Mouse (Mus musculus): ENCODE measurements around the gene Arl15.

The Arl15 gene

DNA sequence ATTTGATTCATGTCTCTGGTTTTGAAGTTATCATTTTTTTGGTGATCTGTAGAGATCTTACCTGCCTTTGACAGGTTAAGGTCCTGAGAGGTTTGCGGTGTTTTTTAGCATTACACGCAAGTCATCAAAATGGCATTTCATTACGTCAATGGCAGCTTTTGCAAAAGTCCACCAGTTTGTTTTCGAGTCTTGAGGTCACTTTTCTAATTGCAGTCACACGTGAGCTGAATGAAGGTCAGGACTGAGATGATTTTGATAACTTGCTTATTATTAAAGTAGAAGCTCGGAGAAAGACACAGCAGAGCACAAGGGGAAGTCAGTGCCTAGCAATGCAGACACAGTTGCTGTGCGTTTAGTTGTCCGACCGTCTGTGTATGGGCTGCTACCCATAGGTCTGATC, 8.3 kb downstream of the Arl15 start:
- no peak for DNase-seq

DNA sequence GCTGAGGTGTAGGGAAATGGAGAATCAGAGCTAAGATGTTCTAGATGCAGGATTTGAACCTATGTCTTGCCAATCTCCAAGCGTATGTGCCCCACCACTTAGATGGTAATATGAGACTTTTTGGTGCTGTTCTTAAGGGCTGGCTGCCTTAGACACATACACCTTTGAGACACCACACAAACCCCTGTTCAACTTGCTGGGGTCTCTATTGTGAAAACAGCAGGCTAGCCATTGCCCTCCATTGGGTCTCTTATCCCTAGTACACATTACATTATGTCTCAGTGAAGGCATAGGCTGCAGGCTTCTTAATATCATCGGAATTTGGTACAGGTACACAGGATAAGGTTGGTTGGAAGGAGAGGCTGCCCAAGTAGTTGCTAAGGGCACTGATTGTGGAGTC, 16.8 kb downstream of the Arl15 start:
- DNase-seq: no peak

DNA sequence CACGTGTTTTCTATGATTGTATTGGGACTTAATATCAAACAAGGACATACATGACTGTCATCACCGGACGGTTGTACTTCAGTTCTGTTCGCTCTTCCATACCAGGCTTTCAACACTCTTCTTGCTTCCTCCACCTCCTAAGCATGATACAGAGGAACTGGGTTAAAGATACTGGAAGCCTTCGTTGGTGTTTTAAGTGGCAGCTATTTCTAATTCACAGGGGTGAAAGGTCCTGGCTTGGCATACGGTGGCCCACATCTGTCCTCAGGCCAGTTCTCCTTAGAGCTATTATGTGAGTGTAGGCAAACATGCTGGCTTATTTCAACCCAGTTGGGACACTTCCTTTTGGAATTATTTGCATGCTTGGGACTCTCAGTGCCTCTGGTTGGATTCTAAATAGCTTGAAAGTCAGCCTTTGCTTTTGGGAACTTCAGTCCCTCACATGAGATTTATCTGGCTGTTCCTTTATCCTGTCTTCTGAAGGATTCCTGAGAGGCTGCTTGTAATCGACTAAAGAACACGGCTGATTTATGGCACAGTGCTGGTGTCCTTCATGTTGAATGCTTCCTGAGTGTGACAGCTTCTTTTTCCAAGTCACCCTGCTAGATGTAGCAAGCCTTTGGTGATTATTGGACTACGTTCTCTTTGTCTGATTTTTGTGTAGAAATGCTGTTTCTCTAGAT, 17.7 kb downstream of the Arl15 start:
- no peak for DNase-seq

DNA sequence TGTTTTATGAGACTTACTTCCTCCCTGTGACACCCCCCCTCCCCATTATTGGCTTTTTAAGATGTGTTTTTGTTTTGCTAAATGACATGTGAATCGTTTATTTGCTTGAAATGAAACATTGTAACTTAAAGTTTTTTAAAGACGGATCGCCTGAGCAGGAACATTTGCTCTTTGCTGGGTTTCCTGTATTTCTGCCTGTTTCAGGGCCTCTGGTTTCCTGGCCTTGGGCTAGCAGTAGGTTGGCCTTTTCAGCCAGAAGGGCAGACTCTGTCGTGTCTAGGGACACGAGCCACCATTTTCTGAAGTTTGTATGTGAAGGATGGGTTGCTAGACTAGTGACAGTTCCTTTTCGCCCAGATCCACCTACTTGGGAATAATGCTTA, 18.3 kb downstream of the Arl15 start:
- no peak for DNase-seq

DNA sequence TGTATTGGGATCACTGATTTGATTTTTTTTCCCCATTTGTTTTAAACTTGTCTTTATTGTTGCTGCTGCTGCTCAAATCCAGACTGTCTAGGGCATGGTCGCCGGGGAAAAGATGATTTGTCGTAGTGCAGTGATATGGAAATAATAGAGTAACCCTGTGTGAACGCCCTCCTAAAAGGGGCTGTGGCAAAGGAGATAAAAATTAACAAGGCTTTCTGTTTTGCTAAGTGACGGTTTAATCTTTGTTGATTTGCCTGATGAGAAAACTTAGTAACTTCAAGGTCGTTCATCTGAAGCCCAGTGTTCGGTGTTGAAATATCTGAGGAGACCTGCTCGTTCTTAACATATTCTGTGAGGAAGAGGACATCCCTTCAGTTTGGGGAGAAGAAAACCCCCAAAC, 19.8 kb downstream of the Arl15 start:
- DNase-seq: no peak

DNA sequence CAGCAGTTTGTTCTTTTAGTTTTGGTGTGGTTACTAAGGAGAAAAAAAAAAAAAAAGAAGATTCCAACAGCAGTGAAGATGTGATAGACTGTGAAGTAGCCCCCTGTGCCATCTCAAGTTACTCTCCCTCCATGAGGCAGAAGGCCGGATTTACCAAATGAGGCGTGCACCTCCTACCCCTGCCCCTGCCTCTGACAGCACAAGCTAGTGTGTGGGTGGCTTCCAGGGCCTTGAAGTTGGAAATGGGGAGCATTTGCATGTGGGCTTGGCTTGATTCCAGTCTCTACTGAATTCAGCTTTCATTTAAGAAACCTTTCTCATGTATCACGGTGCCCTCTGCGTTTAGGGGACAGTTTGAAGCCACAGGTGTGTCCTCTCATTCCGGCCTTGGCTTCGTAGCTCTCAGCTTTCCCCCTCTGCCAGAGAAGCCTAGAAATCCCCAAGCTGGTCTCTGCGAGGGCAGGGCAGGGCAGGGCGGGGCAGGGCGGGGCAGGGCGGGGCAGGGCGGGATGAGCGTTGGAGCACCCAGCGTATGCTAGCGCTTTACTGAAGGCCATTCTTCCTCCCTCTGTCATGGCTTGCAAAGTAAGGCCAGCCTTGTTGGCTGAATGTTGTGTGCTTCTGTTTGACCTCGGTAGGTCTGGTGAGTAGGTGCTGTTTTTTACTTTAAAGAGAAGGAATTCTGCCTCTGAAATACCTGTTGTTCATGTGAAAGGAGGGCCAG, 21.6 kb downstream of the Arl15 start:
- DNase-seq: no peak

DNA sequence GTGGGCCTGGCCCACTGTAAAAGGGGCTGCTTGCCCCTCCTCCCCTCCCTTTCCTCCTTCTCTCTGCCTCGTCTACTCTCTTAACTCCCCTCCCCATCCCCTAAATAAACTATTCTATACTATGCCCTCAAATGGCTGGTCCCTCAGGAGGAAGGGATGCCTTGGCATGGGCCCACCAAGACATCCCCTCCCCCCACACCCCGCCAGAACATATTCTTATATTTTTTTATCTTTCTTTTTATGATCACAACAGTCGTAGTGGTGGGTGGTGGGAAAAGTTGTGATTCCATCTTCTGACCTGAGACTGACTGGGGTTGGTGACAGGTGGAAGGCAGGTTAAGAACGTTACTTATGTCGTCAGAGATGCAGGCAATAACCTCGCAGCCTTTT, 22.1 kb downstream of the Arl15 start:
- DNase-seq: no peak

DNA sequence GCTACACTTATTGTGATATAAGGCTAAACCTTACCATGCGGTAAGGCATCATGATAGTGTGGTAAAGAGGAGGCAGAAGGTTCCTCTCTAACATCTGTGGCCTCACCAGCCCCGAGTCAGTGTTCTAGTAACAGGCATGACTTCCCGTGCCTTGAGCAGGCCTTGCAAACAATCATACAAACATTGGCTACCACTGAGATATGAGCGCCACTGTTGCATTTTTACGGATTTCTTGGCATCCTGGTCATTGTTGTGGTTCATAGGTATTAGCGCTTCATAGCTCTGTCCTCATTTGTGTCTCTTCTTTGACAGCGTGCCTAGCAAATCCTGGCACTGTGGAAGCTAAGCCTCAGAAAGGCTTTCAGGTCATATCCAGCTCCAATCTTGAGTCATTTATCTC, 24.7 kb downstream of the Arl15 start:
- DNase-seq: no peak

DNA sequence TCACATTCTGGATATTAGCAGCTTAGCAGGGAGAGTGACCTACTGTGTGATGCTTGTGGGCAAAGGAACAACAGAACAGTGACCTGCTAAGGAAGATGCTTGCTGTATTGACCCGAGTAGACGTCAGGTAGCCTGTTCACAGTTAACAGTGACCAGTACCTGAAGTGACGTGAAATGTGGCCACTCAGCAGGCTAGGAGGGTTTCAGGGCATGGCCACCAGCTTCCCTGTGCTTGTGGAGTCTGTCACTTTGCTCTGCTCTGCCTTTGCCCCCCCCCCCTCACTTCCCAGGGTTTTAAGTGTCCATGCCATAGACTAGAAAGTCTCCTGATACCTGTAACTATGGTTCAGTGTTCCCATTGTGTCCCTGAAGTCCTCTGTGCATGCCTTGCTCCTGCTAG, 25.9 kb downstream of the Arl15 start:
- DNase-seq: no peak

DNA sequence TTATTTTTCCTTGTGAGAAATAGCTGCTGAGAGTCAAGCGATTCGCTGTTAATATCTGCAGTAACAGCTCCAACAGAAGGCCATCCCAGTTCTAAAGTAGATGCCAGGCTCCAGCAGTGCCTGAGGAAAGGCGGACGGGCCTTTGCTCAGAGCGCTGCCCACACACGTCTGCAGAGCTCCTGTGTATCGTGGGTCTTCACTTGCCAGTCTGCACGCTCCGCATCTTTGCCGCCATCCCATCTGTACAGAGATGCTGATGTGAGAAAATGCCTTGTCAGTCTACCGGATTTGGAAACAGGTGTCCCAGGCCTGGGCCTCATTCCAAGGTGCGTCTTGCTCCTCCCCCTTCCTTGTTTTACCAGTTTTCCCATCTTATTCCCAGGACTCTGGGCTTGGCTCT, 27.6 kb downstream of the Arl15 start:
- no peak for DNase-seq

DNA sequence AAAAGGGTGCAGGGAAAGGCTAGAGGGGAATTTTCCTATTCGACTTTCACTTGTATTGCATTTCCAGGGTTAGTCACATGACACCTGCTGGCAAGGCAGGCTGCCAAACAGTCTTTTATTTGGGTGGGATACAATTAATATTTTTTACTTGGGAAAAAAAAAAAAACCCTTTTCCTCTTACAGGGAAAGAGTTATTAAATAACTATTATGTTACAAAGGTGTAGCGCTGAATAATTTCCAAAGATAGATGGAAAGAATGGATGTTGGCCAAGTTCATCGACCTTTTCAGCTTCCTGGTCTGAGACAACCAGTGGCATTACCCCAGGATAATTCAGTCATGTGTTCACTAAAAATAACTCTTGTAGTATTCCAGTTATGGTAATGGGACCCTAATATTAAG, 29.7 kb downstream of the Arl15 start:
- DNase-seq: no peak

DNA sequence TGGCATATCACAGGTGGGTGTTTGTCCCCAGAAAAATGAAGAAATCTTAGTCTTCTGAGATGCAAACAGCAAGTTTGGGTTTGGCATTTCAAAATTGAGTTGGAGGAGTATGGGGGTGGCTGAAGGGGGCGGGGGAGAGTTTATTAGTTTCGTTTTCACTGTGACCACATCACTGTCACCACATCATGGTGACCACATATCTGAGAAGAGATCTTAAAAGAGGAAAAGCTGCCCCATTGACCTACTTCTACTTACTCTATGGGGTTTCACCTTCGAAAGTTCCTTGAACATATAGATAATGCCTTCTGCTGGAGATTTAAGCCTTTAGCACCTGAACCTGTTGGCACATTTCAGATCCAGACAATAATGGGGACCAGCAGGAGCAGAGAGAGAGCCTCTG, 34.3 kb downstream of the Arl15 start:
- DNase-seq: no peak

DNA sequence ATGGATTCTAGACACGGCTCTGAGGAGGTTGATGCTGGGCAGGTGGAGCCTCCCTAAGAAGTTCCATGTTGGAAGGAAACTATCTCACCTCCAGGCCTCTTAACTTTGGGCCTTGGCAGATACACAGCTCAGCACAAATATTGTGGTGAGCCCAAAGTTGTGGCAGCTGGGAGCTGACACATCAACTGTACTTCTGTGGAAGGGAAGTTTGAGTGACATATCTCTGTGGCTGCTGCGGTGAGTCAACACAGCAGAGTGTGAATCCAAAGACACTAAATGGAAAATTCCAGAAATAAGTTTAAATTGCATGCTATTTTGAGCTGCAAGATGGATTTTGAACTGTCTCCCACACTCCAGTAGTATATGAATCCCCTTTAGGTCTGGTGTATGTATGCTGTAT, 34.8 kb downstream of the Arl15 start:
- no peak for DNase-seq

DNA sequence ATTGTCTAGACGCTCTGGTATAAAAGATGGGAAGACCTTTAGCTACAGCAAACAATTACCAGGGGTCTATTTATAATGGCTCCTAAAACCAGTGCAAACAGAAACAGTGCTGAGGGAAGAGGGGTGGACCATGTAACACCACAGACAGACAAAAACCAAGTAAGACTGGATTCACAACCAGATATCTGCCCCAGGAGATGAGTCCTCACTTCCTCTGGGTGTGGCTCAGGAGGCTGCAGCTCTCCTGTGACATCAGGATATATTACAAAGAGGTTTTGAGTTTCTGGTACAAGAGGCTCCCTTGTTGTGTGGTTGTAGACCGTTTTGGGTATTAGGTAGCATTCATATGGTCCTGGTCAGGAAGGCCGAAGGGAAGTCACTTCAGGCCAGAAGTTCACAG, 36.5 kb downstream of the Arl15 start:
- DNase-seq: no peak

DNA sequence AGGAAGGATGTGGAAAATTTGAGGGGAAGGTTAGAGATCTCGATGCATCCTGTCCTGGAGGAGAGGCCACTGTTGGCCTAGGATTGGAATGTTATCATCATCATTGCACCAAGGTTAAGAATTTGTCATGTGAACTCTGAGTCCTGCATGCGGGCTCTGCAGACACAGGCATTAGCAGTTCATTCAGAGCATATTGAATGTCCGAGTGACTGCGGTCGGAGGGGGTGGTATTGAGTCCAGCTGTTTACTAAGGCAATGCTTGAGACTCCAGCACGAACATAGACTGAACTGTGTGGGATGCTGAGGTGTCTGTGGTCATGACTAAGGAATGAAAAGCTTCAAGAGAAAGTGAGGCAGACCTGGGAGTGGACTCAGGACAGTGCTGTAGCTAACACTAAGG, 38.6 kb downstream of the Arl15 start:
- no peak for DNase-seq

DNA sequence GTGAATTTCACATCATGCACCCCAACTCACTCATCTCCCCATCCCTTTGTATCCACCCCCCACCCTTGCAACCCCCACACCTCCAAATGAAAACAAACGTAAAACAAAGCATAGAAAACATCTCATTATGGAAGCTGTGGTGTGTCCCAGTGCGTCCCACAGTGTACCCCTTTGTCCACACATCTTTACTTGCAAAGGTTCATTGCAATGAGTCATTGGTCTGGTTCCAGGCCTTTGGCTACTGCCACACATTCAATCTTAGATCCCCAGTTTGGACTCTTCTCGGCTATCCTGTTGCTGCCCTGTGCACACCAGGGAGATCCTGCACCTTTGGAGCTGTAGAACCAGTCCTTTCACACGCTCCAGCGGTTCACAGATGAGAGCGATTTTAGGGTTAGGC, 41.6 kb downstream of the Arl15 start:
- no peak for DNase-seq

DNA sequence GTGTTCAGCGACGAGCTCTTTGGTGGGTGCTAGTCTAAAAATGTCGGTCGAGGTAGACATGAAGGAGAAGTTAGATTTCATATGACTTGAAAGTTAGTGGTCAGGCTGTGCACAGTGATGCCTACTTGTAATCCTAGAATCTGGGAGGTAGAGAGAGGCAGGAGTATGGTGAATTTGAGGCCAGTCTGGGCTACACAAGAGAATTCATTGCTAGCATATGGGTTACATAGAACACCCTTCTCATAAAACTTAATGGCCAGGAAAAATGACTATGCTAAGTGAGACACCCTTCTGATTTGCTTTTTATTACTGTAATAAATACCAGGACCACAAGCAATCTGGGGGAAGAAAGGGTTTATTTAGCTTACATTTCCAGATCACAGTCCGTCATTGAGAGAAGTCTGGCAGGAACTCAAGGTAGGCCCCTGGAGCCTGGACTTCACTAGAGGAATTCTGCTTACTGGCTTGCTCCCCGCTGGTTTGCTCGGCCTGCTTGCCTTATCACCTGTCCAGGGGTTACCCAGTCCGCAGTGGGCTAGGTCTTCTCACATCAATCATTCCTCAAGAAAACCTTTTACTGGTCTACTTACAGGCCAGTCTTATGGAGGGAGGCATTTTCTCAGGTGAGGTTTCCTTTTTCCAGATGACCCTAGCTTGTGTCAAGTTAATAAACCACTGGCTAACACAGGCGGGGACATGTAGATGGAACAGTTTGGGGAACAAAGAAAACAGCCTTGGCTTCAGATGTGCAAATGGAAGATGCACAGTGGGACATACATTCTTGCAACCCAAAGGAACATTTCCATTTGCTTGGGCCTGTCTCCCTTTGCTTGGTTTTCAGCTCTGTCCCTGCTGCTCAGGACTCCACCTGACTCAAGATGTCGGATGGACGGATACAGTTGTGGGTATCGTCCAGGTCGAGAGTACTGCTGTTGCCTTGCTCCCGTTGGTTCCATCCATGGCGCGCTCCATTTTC, 44.6 kb downstream of the Arl15 start:
- DNase-seq: no peak

DNA sequence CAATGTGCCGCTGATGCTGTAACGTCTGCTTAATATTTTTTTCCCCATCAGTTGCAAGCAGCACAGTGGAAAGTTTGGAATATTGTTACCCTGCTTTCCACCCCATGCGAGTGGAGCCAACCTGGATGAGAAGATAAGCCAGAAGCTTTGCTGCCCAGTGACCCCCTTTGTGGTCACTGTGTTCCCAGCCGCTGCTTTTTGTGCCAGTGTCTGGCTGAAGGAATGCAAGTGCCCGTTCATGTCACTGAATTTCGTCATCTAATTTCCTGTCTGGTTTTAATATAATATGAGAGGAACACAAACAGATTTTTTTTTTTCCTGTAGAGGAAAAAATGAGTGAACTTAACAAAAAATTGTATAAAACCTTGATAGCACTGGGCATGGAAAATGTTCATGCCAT, 46.1 kb downstream of the Arl15 start:
- no peak for DNase-seq

DNA sequence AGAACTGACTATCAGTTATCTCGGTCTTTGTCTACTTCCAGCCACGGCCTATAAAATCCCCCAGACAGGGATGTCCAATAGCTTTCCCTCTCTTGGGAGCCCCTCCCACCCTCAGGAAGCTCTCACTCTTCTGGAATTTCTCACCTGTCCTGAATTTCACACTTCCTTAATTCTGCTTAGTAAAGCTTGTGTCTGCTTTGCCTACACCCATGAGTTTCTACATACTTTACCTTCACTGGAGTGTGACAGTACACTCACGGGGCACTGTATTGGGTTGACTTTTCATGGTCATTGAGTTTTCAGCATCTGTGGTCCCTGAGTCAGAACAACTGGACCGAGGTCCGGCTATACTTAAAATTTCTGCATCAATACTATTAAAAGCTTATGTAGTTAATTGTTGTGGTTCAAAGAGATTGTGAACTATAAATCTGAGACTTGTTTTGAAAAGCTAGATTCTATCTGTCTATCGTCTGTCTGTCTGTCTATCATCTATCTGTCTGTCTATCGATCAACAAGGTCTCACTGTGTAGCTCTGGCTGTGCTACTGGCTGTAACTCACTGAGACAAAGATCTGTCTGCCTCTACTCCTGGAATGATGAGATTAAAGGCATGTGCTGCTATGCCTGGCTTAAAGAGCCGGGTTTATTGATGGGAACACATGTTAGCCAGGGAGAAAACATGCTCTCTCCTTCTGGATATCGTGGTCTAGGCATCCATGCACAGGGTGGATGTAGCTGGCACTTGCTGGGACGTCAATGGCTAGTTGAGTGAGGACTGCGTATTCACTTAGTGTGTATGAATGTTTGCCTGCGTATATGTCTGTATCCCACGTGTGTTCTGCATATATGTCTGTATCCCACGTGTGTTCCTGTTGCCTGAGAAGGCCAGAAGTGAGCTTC, 48.4 kb downstream of the Arl15 start:
- no peak for DNase-seq

DNA sequence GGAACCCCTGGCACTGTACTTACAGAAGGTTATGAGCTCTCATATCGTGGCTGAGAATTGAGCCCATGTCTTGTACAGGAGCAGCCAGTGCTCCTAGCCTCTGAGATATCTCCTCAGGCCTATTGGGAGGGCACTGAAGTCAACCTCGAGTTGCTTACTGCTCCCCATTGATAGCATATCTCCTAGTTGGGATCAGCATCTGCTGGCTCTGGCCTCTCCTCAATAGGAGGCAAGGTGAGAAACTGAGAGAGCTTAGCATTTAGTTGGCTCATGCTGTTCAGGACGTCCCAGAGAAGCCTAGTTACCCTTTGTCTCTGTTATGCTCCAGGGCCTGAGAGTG, 49.0 kb downstream of the Arl15 start:
- no peak for DNase-seq

DNA sequence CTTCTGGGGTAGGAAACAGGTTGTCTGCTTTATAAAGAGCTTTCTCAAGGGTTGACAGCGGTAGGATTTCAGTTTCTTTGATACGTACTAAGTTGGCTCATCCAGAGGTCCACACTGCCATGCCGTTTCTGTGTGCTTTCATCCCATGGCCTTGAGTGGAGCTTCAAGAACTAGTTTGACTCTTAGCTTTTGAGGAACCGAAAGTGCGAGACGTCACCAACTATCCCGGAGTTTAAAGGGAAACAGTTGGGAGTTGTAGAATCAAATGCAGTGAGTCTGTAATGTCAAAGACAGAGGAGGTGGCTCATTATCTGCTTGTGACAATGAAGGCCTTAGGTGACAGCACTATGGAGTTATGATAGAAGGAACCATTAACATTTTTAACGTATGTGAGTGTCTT, 49.6 kb downstream of the Arl15 start:
- no peak for DNase-seq

DNA sequence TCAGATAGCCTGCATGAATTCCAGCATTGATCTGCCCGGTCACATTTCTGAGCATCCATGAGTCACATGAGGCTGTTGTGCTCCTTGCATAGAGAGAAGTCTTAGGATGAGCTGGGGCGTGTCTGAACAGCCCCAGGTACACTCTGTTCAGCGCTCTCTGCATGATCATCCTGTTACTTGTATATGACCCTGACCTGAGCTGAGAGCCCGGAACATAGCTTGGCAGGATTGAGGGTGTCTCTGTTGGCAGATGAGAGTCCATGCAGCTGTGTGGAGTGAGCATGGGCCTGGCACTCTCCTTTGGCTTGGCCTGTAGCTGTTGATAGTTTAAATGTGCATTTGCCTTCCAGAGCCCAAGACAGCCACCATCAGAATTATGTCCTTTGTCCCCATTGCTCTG, 50.4 kb downstream of the Arl15 start:
- DNase-seq: no peak

DNA sequence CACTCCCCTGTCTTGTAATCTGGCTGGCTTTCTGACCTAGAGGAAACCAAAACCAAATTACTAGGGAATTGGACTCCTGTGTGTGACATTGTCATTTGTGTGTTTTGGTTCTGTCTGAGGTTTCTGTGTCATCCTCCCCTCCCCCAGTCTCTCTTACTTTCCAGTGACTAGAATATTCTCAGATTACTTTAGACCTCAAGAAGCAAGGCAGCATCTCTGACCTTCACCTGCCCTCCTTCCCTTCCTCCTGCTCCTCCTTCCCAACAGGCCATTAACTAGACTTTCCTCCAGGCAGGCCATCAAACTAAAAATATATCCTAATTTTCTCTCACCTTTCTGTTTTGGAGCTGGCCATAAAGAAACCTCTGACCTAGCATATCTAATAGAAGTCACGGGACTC, 50.9 kb downstream of the Arl15 start:
- DNase-seq: no peak
